ENCODE assay signal across 15 mouse cellular contexts in genomic region chr12:119074742-119075478, GRCm38 (mm10).
A peak's percentile ranks its signal among the peaks of the same experiment; 100 is the strongest.
DNase-seq lines count a peak whose midpoint lies in the region; ATAC-seq and TF ChIP-seq lines count a peak whose summit lies in the region.
"Had no signal": no experiment of that assay in that cellular context is flagged by ENCODE, and none has a peak within 500 bp of the region (broad histone marks: within the 10 kb centered on the region; RNA-seq: fewer than 3 reads in every experiment).

No protein-coding gene starts in this region.

- H3K9ac ChIP-seq in forebrain, postnatal 0 days: no peak overlapping the region
- no peak overlapping the region for H3K9ac ChIP-seq in forebrain, embryonic 12.5 days
- no peak overlapping the region for H3K9ac ChIP-seq in limb, embryonic 12.5 days (replicated peaks)
- H3K9ac ChIP-seq: kidney, embryonic 15.5 days; liver, embryonic 12.5 days had no signal

- ATAC-seq in forebrain, postnatal 0 days: no peak
- ATAC-seq in forebrain, embryonic 12.5 days (ENCODE audit: low FRiP score): peak; percentile 77; the same call in 1 of the 2 replicates
- ATAC-seq in limb, embryonic 12.5 days (ENCODE audit: insufficient number of reproducible peaks, insufficient read depth, low FRiP score, low TSS enrichment, low read depth): no peak
- ATAC-seq: liver, embryonic 12.5 days had no signal

- H3K27me3 ChIP-seq in forebrain, embryonic 10.5 days (ENCODE audit: poor library complexity, severe bottlenecking): no peaks in the 10 kb centered on the region
- no peaks in the 10 kb centered on the region for H3K27me3 ChIP-seq in forebrain, postnatal 0 days (ENCODE audit: insufficient read depth, low read length)
- H3K27me3 ChIP-seq in forebrain, embryonic 12.5 days: no peaks in the 10 kb centered on the region
- H3K27me3 ChIP-seq in limb, embryonic 12.5 days: no peaks in the 10 kb centered on the region
- H3K27me3 ChIP-seq: kidney, embryonic 15.5 days; liver, embryonic 12.5 days had no signal

- no peak overlapping the region for H3K4me2 ChIP-seq in forebrain, postnatal 0 days (ENCODE audit: low read depth)
- H3K4me2 ChIP-seq in forebrain, embryonic 12.5 days: no peak overlapping the region
- H3K4me2 ChIP-seq in limb, embryonic 12.5 days: no peak overlapping the region
- H3K4me2 ChIP-seq: kidney, embryonic 15.5 days; liver, embryonic 12.5 days had no signal

- no peak for TF ChIP-seq CTCF in forebrain, postnatal 0 days (IDR thresholded peaks at IDR 0.05; ENCODE audit: low read depth)

- H3K4me3 ChIP-seq in forebrain, embryonic 10.5 days: no peak overlapping the region
- H3K4me3 ChIP-seq in forebrain, postnatal 0 days (ENCODE audit: low read depth, low read length): no peak overlapping the region
- no peak overlapping the region for H3K4me3 ChIP-seq in forebrain, embryonic 12.5 days (replicated peaks)
- no peak overlapping the region for H3K4me3 ChIP-seq in limb, embryonic 12.5 days (replicated peaks)
- H3K4me3 ChIP-seq: gastrocnemius, adult 2 months; kidney, embryonic 15.5 days; liver, embryonic 12.5 days had no signal

- H3K9me3 ChIP-seq in forebrain, embryonic 10.5 days: no peaks in the 10 kb centered on the region
- H3K9me3 ChIP-seq in forebrain, postnatal 0 days (ENCODE audit: low read length): no peaks in the 10 kb centered on the region
- no peaks in the 10 kb centered on the region for H3K9me3 ChIP-seq in forebrain, embryonic 12.5 days
- no peaks in the 10 kb centered on the region for H3K9me3 ChIP-seq in limb, embryonic 12.5 days
- H3K9me3 ChIP-seq: kidney, embryonic 15.5 days; liver, embryonic 12.5 days had no signal

- WGBS in forebrain, embryonic 10.5 days: 33% methylated on average over 2 of the region's 2 CpGs
- 25% methylated on average over 2 of the region's 2 CpGs for WGBS in forebrain, postnatal 0 days
- WGBS in forebrain, embryonic 12.5 days: 15% methylated on average over 2 of the region's 2 CpGs
- 68% methylated on average over 2 of the region's 2 CpGs for WGBS in limb, embryonic 12.5 days

- H3K27ac ChIP-seq in forebrain, embryonic 10.5 days: peak overlapping the region; percentile 51; the same call in 1 of the 2 replicates
- H3K27ac ChIP-seq in forebrain, postnatal 0 days (ENCODE audit: low read depth, low read length): no peak overlapping the region
- no peak overlapping the region for H3K27ac ChIP-seq in forebrain, embryonic 12.5 days
- 0 out of 2 replicates have a peak overlapping the region, but pooled peaks have one; percentile 36 for H3K27ac ChIP-seq in limb, embryonic 12.5 days
- H3K27ac ChIP-seq: gastrocnemius, adult 2 months; kidney, embryonic 15.5 days; liver, embryonic 12.5 days had no signal

- peaks cover 19% of the 10 kb centered on the region for H3K4me1 ChIP-seq in forebrain, embryonic 10.5 days
- H3K4me1 ChIP-seq in forebrain, postnatal 0 days (ENCODE audit: insufficient read depth): no peaks in the 10 kb centered on the region
- peaks cover 13% of the 10 kb centered on the region for H3K4me1 ChIP-seq in forebrain, embryonic 12.5 days
- H3K4me1 ChIP-seq in limb, embryonic 12.5 days (replicated peaks): no peaks in the 10 kb centered on the region
- H3K4me1 ChIP-seq: kidney, embryonic 15.5 days; liver, embryonic 12.5 days had no signal

- H3K36me3 ChIP-seq in forebrain, embryonic 10.5 days (replicated peaks): no peaks in the 10 kb centered on the region
- no peaks in the 10 kb centered on the region for H3K36me3 ChIP-seq in forebrain, postnatal 0 days (ENCODE audit: insufficient read depth)
- H3K36me3 ChIP-seq in forebrain, embryonic 12.5 days (replicated peaks): no peaks in the 10 kb centered on the region
- no peaks in the 10 kb centered on the region for H3K36me3 ChIP-seq in limb, embryonic 12.5 days
- H3K36me3 ChIP-seq: kidney, embryonic 15.5 days; liver, embryonic 12.5 days had no signal

- no peak for DNase-seq in forebrain, embryonic 10.5 days (ENCODE audit: extremely low spot score, low spot score)
- DNase-seq in forebrain, postnatal 0 days: no peak
- peak; percentile 77 for DNase-seq in Muller cell, postnatal 12 days (ENCODE audit: inconsistent ontology term)
- DNase-seq in lung, postnatal 14 days: no peak
- no peak for DNase-seq in frontal cortex, postnatal 14 days (ENCODE audit: low spot score in 2 of 2)
- DNase-seq in frontal cortex, postnatal 10 days (ENCODE audit: low spot score in 2 of 2): no peak
- DNase-seq: adrenal gland, adult 8-10 months; cerebellum, adult 9-11 months; gastrocnemius, adult 2 months; heart, adult 18-20 months; thymus, postnatal 25 days had no signal

Comparison
In these comparisons a context has a peak if more than half of its experiments do, and no peak if none do; other contexts are left out.
1. H3K27ac ChIP-seq: peak in forebrain, embryonic 10.5 days (single experiment) and limb, embryonic 12.5 days (single experiment); none in forebrain, postnatal 0 days (single experiment) and forebrain, embryonic 12.5 days (single experiment).